Mouse (Mus musculus): ENCODE data around the gene Clrn3. TPM values are rescaled to one million over a fixed set of nuclear protein-coding genes. Genes with fewer than 3 reads are reported as not detected.

The Clrn3 gene
- total RNA-seq, 2 experiments from 2014 or later: not detected

- no peak for DNase-seq
- intact Hi-C loops (cut with DNase I): loop anchor here (5.0 kb wide), 2 partner anchors 48 to 1823 kb away; no protein-coding TSS in a partner anchor
These were observed 38.5 kb downstream of the Clrn3 start for GRCm38 (mm10) chr7:135489724-135490499.

- DNase-seq: peak; percentile 45
- intact Hi-C loops (cut with DNase I): loop anchor here (5.0 kb wide), 1 partner anchor 1821 kb away; no protein-coding TSS in a partner anchor
These were observed 40.1 kb downstream of the Clrn3 start for GRCm38 (mm10) chr7:135488214-135488810.

DNA sequence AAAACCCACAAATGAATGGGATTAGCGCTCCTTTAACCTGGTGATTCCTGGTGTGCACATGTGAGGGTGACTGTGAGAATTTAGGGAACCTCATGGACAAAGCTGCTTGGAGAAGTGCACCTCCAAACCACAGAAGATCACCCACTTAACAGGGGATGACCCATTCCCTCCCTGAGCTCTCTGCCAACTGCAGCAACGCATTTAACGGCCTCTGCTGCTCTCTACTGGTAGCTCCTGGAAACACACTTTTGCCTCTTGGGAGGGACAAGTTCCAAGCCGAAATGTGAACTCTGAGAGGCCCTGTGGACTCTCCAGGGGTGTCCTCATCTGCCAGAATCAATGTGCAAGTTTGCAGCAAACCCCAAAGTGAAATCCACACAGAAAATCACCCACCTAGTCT lies 41.0 kb downstream of the Clrn3 start:
- intact Hi-C loops (cut with DNase I): loop anchor here (2.0 to 5.0 kb wide), 2 partner anchors 85 to 1820 kb away; no protein-coding TSS in a partner anchor
- peak; percentile 75 for DNase-seq

- no peak for DNase-seq
- intact Hi-C loops (cut with DNase I): loop anchor here (2.0 to 5.0 kb wide), 2 partner anchors 84 to 1820 kb away; no protein-coding TSS in a partner anchor
These were observed 41.6 kb downstream of the Clrn3 start for GRCm38 (mm10) chr7:135486645-135487382.

- DNase-seq: peak; percentile 88
- intact Hi-C loops (cut with DNase I): loop anchor here (2.0 to 5.0 kb wide), 2 partner anchors 83 to 1819 kb away; no protein-coding TSS in a partner anchor
These were observed 42.6 kb downstream of the Clrn3 start for GRCm38 (mm10) chr7:135485796-135486410.

- intact Hi-C loops (cut with DNase I): loop anchor here (5.0 kb wide), 1 partner anchor 1818 kb away; no protein-coding TSS in a partner anchor
- DNase-seq: no peak
These were observed 43.2 kb downstream of the Clrn3 start for GRCm38 (mm10) chr7:135485116-135485795.

GRCm38 (mm10) chr7:135484341-135484740 lies 44.1 kb downstream of the Clrn3 start:
- DNase-seq: no peak
- intact Hi-C loops (cut with DNase I): no loop called here

GRCm38 (mm10) chr7:135483751-135484150 lies 44.7 kb downstream of the Clrn3 start:
- DNase-seq: peak; percentile 47
- intact Hi-C loops (cut with DNase I): no loop called here

- DNase-seq: no peak
- intact Hi-C loops (cut with DNase I): no loop called here
These were observed 47.3 kb downstream of the Clrn3 start for GRCm38 (mm10) chr7:135481150-135481549.

GRCm38 (mm10) chr7:135479912-135480311 lies 48.5 kb downstream of the Clrn3 start:
- intact Hi-C loops (cut with DNase I): no loop called here
- DNase-seq: no peak

DNA sequence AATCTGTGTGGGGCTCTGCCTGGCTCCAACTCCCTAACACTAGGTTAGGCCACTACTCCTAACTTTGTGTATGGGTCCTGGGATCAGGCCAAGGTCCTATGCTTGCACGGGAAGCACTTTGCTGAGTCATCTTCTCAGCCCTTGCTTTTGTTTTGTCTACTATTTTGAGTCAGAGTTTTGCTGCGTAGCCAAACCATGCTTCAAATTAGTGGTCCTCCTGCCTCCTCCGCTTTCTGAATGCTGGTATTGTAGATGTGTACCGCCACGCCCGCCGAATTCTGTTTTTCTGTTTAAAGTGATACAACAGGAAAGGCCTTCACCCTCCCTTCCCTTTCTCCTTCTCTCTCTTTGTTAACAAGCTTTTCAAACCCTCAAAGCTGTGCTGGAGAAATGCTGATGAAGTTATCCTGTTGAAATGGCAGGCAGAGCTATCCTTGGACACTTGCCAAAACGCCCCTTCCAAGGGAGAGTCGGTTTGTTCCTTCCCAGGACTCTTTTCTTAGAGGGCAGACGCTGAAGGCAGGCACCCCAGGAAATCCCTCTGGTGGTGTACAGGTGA lies 49.1 kb downstream of the Clrn3 start:
- peak; percentile 49 for DNase-seq
- intact Hi-C loops (cut with DNase I): no loop called here

DNA sequence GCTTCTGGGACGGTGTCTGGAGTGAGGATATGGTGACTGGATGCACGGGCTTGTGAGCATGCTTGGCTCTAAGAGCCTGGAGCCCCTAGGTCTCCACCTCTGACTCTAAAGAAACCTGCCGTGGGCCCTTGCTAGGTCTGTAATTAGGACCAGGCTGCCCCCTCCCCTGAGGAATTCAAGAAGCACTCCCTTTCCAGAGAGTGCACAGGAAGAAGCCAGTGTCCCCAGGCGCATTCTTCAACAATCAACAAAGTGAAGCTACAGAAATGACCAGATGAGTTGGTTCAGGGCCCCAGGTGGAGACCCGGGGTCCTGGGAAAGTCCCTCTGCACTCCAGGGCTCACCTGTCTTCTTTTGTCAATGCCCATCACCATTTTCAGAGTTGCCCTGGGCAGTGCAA lies 51.2 kb downstream of the Clrn3 start:
- DNase-seq: no peak
- intact Hi-C loops (cut with DNase I): no loop called here

DNA sequence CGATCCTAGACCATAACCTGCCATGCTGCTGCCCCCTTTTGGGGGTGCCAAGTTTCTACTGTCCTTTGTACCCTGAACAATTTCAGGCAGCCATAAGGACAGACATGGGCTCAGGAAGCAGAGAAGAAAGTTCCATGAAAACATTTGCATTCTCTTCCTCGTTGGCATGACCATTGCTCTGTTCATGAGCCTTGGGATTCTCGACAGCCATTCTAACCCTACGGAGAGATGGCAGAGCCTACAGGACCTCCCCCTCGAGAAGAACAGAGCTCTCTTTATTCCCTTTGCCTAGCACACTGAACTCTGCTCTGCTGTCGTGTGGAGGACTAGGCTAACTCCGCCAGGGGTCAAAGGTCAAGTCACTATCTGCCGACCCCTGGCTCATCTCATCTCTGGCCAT lies 52.5 kb downstream of the Clrn3 start:
- DNase-seq: no peak
- intact Hi-C loops (cut with DNase I): no loop called here

DNA sequence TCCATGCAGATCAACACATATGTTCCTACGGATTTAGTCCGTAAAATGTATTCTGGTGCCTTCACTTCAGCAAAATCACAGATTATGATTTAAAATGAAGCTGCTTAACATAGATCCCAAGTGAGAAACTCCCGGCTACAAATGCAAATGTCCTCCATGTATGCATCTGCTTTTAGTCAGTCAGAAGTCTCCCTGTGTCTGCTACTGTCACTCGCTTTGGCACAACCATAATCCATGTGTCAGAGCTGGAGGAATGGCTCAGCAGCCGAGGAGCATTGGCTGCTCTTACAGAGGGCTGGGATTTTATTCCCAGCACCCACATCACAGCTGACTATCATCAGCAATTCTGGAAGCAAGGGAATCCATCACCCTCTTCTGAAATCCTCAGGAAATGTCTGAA lies 58.1 kb downstream of the Clrn3 start:
- DNase-seq: no peak
- intact Hi-C loops (cut with DNase I): no loop called here

DNA sequence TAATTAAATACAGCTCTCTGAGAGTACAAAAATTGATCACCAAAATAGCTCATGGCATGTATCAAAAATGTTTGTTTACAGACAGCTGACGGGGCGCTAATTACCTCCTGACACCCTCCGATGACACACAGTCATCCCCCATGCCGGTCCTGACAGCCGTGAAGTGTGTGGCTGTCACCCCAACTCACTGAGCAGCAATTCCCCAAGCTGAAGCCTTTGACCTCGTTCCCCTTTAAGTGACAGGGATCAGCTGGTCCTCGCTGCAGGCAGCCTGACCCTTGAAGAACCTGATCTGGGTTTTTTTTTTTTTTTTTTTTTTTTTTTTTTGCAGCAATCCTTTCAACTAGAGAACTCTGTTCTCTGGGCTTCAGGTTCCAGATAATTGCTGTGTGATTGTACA lies 59.8 kb downstream of the Clrn3 start:
- intact Hi-C loops (cut with DNase I): no loop called here
- no peak for DNase-seq

GRCm38 (mm10) chr7:135465293-135465692 lies 63.2 kb downstream of the Clrn3 start:
- intact Hi-C loops (cut with DNase I): no loop called here
- peak; percentile 28 for DNase-seq

DNA sequence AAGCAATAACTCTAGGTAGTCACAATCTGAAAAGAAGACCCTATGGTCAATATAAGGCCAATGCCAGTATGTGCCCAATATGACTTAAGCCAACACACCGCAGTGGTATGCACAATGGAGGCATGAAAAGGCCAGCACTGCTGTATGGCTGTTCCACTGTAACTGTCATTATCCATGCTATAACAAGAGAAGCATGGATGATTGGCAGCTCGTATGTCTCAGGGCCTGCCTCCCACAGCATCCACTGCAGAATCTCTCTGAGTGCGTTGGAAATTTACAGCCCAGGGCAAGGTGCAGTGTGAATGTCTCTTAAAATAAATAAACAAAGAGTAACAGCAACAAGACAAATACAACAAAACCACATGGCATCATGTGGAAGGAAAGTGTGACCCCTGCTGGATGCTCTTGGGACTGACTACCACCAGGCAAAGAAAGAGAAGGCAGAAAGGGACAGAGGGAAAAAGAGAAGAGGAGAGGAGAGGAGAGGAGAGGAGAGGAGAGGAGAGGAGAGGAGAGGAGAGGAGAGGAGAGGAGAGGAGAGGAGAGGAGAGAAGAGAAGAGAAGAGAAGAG lies 63.7 kb downstream of the Clrn3 start:
- intact Hi-C loops (cut with DNase I): no loop called here
- peak; percentile 68 for DNase-seq
